Mouse (Mus musculus): ENCODE data around the gene Lman2.

GRCm38 (mm10) chr13:55399300-55400038 is 36.9 kb upstream of the Lman2 start:
- TF ChIP-seq POLR2A (IDR thresholded peaks at IDR 0.05; ENCODE audit: low read depth, low read length) (no peak), CTCF (IDR thresholded peaks at IDR 0.05; ENCODE audit: borderline replicate concordance, insufficient read depth, low read length) (no peak)

Data from embryonic fibroblast, embryonic 13.5 days (primary cell).